Mouse (Mus musculus) embryonic facial prominence, embryonic 15.5 days (tissue): ENCODE results near the gene Capn9. TPM values are rescaled to one million over a fixed set of nuclear protein-coding genes. Genes with fewer than 3 reads are reported as not detected.

Experiments
- ATAC-seq: fragments of 200-750 bp; cut with Nextera tagmentation; 2 replicates; pipeline ENCODE4 v1.8.0; 2017; ENCODE audit warnings: low read depth, moderate TSS enrichment; ENCODE audit not compliant: insufficient number of reproducible peaks, low FRiP score, low TSS enrichment
- H3K27ac ChIP-seq: fragments of 300-500 bp; sonication (generic); replicated peaks from 2 replicates; pipeline ENCODE4 v1.5.1; 2015; ENCODE audit warnings: mild to moderate bottlenecking, inconsistent platforms
- H3K27me3 ChIP-seq: fragments of 300-500 bp; sonication (generic); 2 replicates; pipeline ENCODE4 v1.6.1; 2015; ENCODE audit warnings: inconsistent platforms
- H3K36me3 ChIP-seq: fragments of 300-500 bp; sonication (generic); 2 replicates; pipeline ENCODE4 v1.6.1; 2015; ENCODE audit warnings: mild to moderate bottlenecking, inconsistent platforms
- H3K4me1 ChIP-seq: fragments of 300-500 bp; sonication (generic); 2 replicates; pipeline ENCODE4 v1.6.1; 2015; ENCODE audit warnings: inconsistent platforms
- H3K4me2 ChIP-seq: fragments of 300-500 bp; sonication (generic); replicated peaks from 2 replicates; pipeline ENCODE4 v1.6.1; 2015; ENCODE audit warnings: mild to moderate bottlenecking, inconsistent platforms
- H3K4me3 ChIP-seq: fragments of 300-500 bp; sonication (generic); replicated peaks from 2 replicates; pipeline ENCODE4 v1.5.1; 2015; ENCODE audit warnings: mild to moderate bottlenecking, inconsistent platforms
- H3K9ac ChIP-seq: fragments of 300-500 bp; sonication (generic); 2 replicates; pipeline ENCODE4 v1.6.1; 2015; ENCODE audit warnings: inconsistent platforms
- H3K9me3 ChIP-seq: fragments of 300-500 bp; sonication (generic); replicated peaks from 2 replicates; pipeline ENCODE4 v1.6.1; 2016; ENCODE audit warnings: inconsistent platforms
- WGBS: fragments of 180-500 bp; shearing (Covaris S2); methylation state at CpG from one replicate; pipeline ENCODE4 v1.1.7; 2015; 5-methylcytosine and 5-hydroxymethylcytosine counted together
- polyA plus RNA-seq: library from polyadenylated mRNA; unstranded; fragments of >200 nt; fragmentation: Nextera tagmentation; extraction: Ambion mirVana; gene quantifications from 2 replicates; pipeline ENCODE4 v1.2.1, GENCODE M21; 2015

Gene Capn9
- polyA plus RNA-seq, 1 experiment from 2014 or later: 0.55 TPM

DNA sequence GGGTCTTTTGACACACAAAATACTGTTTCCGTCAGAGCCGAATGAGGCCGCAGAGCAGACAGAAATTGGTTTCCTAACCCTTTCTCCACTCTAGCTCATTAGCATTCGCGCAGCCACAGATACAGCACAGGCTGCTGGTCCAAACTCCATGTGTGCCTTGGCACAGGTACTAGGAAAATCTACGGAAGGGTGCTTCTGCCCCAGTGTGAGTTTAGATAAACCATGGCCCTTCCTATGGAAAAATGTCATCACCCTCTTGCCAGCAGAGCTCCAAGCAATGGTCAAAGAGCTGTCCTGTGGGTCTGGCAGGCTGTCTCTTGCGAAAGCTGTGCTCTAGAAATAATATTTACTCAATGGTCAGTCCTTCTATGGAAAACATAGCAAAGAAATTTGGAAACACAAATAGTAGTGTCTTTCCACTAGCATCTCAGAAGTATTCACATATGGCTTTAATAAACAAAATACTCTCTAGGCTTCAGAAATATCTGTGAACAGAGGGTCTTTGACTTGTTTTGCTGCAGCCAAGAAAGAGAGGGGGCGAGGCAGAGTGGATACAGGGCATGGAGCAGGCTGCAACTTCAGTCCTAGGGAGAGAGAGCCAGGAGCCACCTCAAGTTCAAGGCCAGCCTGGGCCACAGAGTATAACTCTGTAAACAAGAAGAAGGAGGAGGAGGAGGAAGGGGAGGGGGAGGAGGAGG lies 4.0 kb upstream of the Capn9 start:
- 49% methylated on average over 8 of the region's 8 CpGs for WGBS
- peak; percentile 34; the same call in 1 of the 2 replicates for ATAC-seq
- peaks cover 30% of the 10 kb centered on the region for H3K4me1 ChIP-seq

DNA sequence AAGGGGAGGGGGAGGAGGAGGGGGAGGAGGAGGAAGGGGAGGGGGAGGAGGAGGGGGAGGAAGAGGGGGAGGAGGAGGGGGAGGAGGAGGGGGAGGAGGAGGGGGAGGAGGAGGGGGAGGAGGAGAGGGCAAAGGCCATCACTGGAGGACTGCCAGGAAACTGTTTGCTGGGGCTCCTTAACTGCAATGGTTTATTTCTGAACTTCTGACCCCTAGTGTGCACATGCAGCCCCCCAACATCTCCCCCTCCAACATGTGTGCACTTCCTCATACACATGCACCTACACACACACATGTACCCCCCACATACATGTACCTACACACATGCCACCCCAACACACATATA lies 3.5 kb upstream of the Capn9 start:
- peaks cover 30% of the 10 kb centered on the region for H3K4me1 ChIP-seq
- H3K27ac ChIP-seq: 0 out of 2 replicates have a peak overlapping the region, but pooled peaks have one; percentile 65
- H3K27me3 ChIP-seq: no peaks in the 10 kb centered on the region
- no peak for ATAC-seq
- no peak overlapping the region for H3K4me2 ChIP-seq
- no peaks in the 10 kb centered on the region for H3K36me3 ChIP-seq
- H3K9ac ChIP-seq: no peak overlapping the region
- no peak overlapping the region for H3K4me3 ChIP-seq
- no peaks in the 10 kb centered on the region for H3K9me3 ChIP-seq

More for the DNA sequence above, 4.0 kb upstream of the Capn9 start:
- Histone ChIP-seq H3K4me3 (no peak overlapping the region), H3K27ac (peak overlapping the region; percentile 83), H3K27me3 (no peaks in the 10 kb centered on the region), H3K9ac (no peak overlapping the region), H3K36me3 (no peaks in the 10 kb centered on the region), H3K9me3 (no peaks in the 10 kb centered on the region), H3K4me2 (no peak overlapping the region)

DNA sequence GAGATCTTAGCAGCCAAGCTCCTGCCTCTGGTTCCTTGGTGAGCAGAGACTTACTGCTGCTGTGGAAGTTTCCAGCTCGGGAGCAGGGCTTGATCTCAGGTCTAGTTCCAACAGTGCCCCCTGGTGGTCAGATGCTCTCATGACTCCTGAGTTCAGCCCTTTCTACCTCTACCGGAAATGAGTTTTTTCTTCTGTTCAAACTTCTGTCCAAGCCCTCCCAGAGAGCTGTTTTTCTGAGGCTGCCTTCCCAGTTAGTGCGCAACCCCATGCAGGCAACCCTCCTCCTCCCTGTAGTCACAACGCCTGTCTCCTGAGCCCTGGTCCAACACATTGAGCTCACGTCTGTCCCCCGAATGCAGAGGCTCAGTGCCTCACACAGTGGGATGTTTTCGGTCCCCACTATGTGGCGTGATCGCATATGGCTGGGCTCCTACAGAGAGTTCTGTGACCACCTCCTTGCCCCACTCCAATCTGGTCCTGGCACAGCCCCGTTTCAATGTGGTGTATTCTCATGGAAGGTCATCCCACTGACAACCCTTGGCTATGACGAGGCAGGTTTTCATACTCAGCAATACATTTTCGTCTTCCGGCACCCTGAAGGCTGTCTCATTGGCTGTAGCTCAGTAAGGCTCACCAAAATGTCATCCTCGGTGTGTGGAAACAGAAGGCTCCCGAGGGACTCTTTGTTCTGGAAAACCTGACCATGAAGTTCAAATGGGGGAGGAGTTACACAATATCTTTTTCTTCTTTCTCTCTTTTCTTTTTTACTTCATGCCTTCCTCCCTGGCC lies 2.2 kb upstream of the Capn9 start:
- Histone ChIP-seq H3K27me3 (no peaks in the 10 kb centered on the region), H3K9me3 (no peaks in the 10 kb centered on the region), H3K27ac (peak overlapping the region; percentile 65), H3K9ac (no peak overlapping the region), H3K36me3 (no peaks in the 10 kb centered on the region), H3K4me2 (no peak overlapping the region), H3K4me1 (peaks cover 30% of the 10 kb centered on the region), H3K4me3 (no peak overlapping the region)
- no peak for ATAC-seq
- WGBS: 60% methylated on average over 15 of the region's 15 CpGs

DNA sequence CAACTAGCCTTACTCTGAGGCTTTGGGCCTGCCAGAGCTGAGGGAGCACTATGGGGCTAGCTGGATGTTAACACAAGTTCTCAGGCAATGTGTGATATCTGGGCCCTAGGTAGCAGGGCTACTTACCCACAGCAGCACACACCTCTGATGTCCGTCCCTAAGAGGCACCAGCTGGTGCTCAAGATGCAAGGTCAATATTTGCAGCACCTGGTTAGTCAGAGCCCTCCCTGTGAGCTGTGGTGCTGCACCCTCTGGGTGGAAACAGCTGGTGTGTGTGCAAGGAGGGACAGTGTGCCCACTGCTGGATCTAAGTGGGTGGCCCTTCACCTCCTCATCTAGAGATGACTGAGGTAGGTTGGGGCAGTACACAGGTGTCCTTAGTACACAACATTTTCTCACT lies 840 bp downstream of the Capn9 start:
- WGBS: 74% methylated on average over 1 of the region's 1 CpGs
- ATAC-seq: no peak
- H3K27me3 ChIP-seq: no peaks in the 10 kb centered on the region

GRCm38 (mm10) chr8:124585718-124586425 lies 10.0 kb downstream of the Capn9 start:
- Histone ChIP-seq H3K9me3 (no peaks in the 10 kb centered on the region), H3K9ac (no peak overlapping the region), H3K27ac (no peak overlapping the region), H3K4me2 (no peak overlapping the region), H3K27me3 (no peaks in the 10 kb centered on the region), H3K36me3 (no peaks in the 10 kb centered on the region), H3K4me1 (peaks cover 6% of the 10 kb centered on the region), H3K4me3 (no peak overlapping the region)
- no peak; the same call in 1 of the 2 replicates for ATAC-seq
- WGBS: 30% methylated on average over 3 of the region's 3 CpGs

More for the DNA sequence above, 840 bp downstream of the Capn9 start:
- Histone ChIP-seq H3K4me1 (peaks cover 19% of the 10 kb centered on the region), H3K27ac (no peak overlapping the region), H3K36me3 (no peaks in the 10 kb centered on the region), H3K4me3 (no peak overlapping the region), H3K4me2 (no peak overlapping the region), H3K9me3 (no peaks in the 10 kb centered on the region), H3K9ac (no peak overlapping the region)

DNA sequence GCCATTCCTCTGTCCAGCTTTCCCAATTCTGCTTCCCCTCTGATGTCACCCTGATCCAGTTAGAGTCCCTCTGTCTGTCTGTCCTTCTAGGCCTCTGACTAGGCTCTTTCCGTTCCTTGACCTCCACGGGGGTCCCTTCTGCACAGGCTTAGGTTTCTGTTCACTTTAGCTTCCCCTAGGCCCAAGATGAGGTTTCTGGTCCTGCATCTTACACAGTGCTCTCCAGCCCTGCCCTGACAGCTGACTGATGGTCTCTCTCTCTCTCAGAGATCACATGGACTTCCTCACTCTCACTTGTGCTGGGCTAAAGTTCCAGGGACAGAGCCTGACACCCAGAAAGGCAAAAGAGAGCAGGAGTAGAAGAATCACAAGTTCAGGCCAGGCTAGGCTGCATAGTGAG lies 10.6 kb downstream of the Capn9 start:
- 90% methylated on average over 2 of the region's 2 CpGs for WGBS
- Histone ChIP-seq H3K4me2 (no peak overlapping the region), H3K36me3 (no peaks in the 10 kb centered on the region), H3K4me1 (peaks cover 6% of the 10 kb centered on the region), H3K9me3 (no peaks in the 10 kb centered on the region), H3K27me3 (no peaks in the 10 kb centered on the region), H3K27ac (no peak overlapping the region), H3K4me3 (no peak overlapping the region), H3K9ac (no peak overlapping the region)
- no peak for ATAC-seq

DNA sequence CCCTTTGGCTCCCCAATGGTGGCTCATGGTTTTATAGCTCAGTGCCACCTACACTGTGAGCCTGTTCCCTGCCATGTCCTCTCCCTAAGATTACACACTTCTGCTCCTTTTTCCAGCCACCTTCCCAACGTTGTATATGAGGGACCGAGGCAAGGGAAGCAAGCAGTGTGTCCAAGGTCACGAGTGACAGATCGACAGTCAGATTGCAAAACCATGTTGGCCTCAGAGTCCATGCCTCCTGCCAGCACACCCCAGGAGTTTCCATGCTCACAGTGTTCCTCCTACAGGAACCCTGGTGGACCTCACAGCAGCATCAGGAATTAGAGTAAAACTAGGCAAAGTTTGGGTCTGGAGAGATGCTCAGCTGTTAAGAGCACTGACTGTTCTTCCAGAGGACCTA lies 13.5 kb downstream of the Capn9 start:
- Histone ChIP-seq H3K27me3 (no peaks in the 10 kb centered on the region), H3K4me3 (no peak overlapping the region), H3K4me1 (peaks cover 6% of the 10 kb centered on the region), H3K36me3 (no peaks in the 10 kb centered on the region), H3K9me3 (no peaks in the 10 kb centered on the region), H3K4me2 (no peak overlapping the region), H3K9ac (no peak overlapping the region), H3K27ac (no peak overlapping the region)
- 80% methylated on average over 4 of the region's 4 CpGs for WGBS
- no peak for ATAC-seq

DNA sequence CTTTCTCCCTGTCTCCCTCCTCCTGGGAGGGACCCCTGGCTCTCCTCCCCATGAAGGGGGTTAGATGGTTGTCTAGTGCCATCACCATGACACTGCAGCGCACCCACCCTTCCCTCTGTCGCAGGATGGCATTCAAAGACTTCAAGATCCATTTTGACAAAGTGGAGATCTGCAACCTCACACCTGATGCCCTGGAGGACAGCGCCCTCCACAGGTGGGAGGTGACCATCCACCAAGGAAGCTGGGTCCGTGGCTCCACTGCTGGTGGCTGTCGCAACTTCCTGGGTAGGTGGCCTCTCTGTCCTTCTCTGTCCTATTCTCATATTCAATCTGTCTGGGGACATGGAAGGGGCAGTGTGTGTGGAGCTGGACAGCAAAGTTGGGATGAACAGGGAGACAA lies 28.2 kb downstream of the Capn9 start:
- H3K4me2 ChIP-seq: no peak overlapping the region
- no peak for ATAC-seq
- H3K9ac ChIP-seq: no peak overlapping the region
- H3K27me3 ChIP-seq: no peaks in the 10 kb centered on the region
- H3K4me1 ChIP-seq: no peaks in the 10 kb centered on the region
- WGBS: 74% methylated on average over 5 of the region's 5 CpGs
- no peaks in the 10 kb centered on the region for H3K36me3 ChIP-seq
- H3K4me3 ChIP-seq: no peak overlapping the region
- H3K27ac ChIP-seq: no peak overlapping the region
- H3K9me3 ChIP-seq: no peaks in the 10 kb centered on the region

DNA sequence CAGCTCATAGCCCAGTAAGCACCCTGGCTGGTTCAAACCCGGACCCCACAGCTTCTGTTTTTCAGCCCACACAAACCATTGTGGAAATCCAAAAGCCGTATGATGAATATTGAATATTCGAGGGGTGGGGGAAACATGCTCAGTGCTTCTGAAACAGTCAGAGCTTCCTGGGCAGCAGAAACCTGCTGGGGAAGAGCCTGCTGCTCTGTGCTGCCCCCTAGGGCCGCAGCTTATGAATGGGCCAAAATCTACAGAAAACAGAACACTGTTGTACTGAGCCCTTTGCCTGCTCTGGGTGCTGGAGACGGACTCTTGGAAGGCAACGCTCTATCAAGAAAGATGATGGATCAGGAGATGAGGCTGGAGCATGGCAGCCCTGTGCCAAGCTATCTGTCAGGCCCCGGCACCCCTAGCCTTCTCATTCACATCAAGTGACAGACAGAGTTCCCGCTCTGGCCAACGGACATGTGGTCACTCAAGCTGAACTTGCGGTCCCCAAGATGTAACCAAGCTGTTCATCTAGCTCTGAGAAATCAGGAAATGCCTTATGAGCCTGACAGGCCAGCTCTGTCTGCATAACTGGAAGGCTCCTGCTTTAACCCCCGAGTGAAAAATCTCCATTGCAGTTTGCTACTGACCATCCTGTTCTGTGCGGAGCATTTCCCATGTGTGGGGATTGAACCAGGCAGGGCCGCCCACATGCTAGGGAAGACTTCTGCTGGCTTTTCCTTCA lies 32.5 kb downstream of the Capn9 start:
- no peak overlapping the region for H3K27ac ChIP-seq
- H3K9me3 ChIP-seq: no peaks in the 10 kb centered on the region
- no peak overlapping the region for H3K4me2 ChIP-seq
- no peak for ATAC-seq
- whole genome bisulfite sequencing: 72% methylated on average over 13 of the region's 13 CpGs
- no peak overlapping the region for H3K4me3 ChIP-seq
- H3K36me3 ChIP-seq: no peaks in the 10 kb centered on the region
- no peaks in the 10 kb centered on the region for H3K27me3 ChIP-seq
- no peak overlapping the region for H3K9ac ChIP-seq
- H3K4me1 ChIP-seq: no peaks in the 10 kb centered on the region

GRCm38 (mm10) chr8:124608972-124609353 lies 33.1 kb downstream of the Capn9 start:
- no peak for ATAC-seq
- Histone ChIP-seq H3K4me1 (no peaks in the 10 kb centered on the region), H3K9ac (no peak overlapping the region), H3K4me2 (no peak overlapping the region), H3K27ac (no peak overlapping the region), H3K36me3 (no peaks in the 10 kb centered on the region), H3K4me3 (no peak overlapping the region), H3K9me3 (no peaks in the 10 kb centered on the region), H3K27me3 (no peaks in the 10 kb centered on the region)
- 69% methylated on average over 9 of the region's 9 CpGs for WGBS

GRCm38 (mm10) chr8:124614325-124614724 lies 38.4 kb downstream of the Capn9 start:
- no peaks in the 10 kb centered on the region for H3K36me3 ChIP-seq
- H3K9ac ChIP-seq: no peak overlapping the region
- H3K4me3 ChIP-seq: no peak overlapping the region
- H3K27ac ChIP-seq: no peak overlapping the region
- 67% methylated on average over 5 of the region's 6 CpGs for WGBS
- H3K9me3 ChIP-seq: no peaks in the 10 kb centered on the region
- ATAC-seq: no peak
- peaks cover 10% of the 10 kb centered on the region; the same call in 1 of the 2 replicates for H3K27me3 ChIP-seq
- H3K4me2 ChIP-seq: no peak overlapping the region
- peaks cover 8% of the 10 kb centered on the region for H3K4me1 ChIP-seq
